Mouse (Mus musculus) C2C12 (cell line): Measurements from ENCODE around the gene Fbxo46. TPM values are rescaled to one million over a fixed set of nuclear protein-coding genes. Genes with fewer than 3 reads are reported as not detected.

Experiments
- H3K27me3 ChIP-seq: one replicate; pipeline ENCODE4 v1.6.1; 2011; ENCODE audit not compliant: control insufficient read depth, insufficient read depth, insufficient read length
- H3K36me3 ChIP-seq: one replicate; pipeline ENCODE4 v1.6.1; 2011; ENCODE audit not compliant: control insufficient read depth, insufficient read depth
- H3K4me3 ChIP-seq: one replicate; pipeline ENCODE4 v1.5.1; 2011; ENCODE audit warnings: mild to moderate bottlenecking, control low read depth; ENCODE audit not compliant: poor library complexity, insufficient read depth, severe bottlenecking
- H3K79me2 ChIP-seq: one replicate; pipeline ENCODE4 v1.6.1; 2011; ENCODE audit not compliant: control insufficient read depth, insufficient read depth
- H3K79me3 ChIP-seq: one replicate; pipeline ENCODE4 v1.6.1; 2011; ENCODE audit warnings: low read depth, control low read depth
- H3ac ChIP-seq: one replicate; pipeline ENCODE3; 2011; ENCODE audit warnings: low read depth; ENCODE audit not compliant: control insufficient read depth, insufficient read length
- CEBPB ChIP-seq: IDR thresholded peaks from one replicate; pipeline ENCODE4 v1.6.1; 2011; ENCODE audit warnings: low read depth, mild to moderate bottlenecking, control low read depth, moderate library complexity
- CTCF ChIP-seq: IDR thresholded peaks from one replicate; pipeline ENCODE4 v1.5.1; 2011; ENCODE audit not compliant: control insufficient read depth, insufficient read depth, insufficient read length
- FOSL1 ChIP-seq: IDR thresholded peaks from one replicate; pipeline ENCODE4 v1.8.0; 2011; ENCODE audit warnings: mild to moderate bottlenecking, low read length; ENCODE audit not compliant: poor library complexity, insufficient read depth, severe bottlenecking
- MAX ChIP-seq: IDR thresholded peaks from one replicate; pipeline ENCODE4 v1.6.1; 2011; ENCODE audit warnings: mild to moderate bottlenecking, control low read depth
- MYOD1 ChIP-seq: IDR thresholded peaks from one replicate; pipeline ENCODE4 v1.6.1; 2011; ENCODE audit warnings: low read depth; ENCODE audit not compliant: control insufficient read depth, insufficient read length
- MYOG ChIP-seq: IDR thresholded peaks from one replicate; pipeline ENCODE4 v1.6.1; 2011; ENCODE audit not compliant: control insufficient read depth, insufficient read length; ENCODE audit errors: extremely low read depth
- USF1 ChIP-seq: IDR thresholded peaks from one replicate; pipeline ENCODE4 v1.6.1; 2011; ENCODE audit warnings: low read depth, mild to moderate bottlenecking, control low read depth, moderate library complexity
- polyA plus RNA-seq: library from polyadenylated mRNA; unstranded; fragments of >200 nt; fragmentation: generic; extraction: Trizol; gene quantifications from one replicate; pipeline ENCODE4 v1.2.1, GENCODE M21; 2012; ENCODE audit warnings: missing spikeins

Gene Fbxo46
- polyA plus RNA-seq, 1 experiment = 7.4 TPM

DNA sequence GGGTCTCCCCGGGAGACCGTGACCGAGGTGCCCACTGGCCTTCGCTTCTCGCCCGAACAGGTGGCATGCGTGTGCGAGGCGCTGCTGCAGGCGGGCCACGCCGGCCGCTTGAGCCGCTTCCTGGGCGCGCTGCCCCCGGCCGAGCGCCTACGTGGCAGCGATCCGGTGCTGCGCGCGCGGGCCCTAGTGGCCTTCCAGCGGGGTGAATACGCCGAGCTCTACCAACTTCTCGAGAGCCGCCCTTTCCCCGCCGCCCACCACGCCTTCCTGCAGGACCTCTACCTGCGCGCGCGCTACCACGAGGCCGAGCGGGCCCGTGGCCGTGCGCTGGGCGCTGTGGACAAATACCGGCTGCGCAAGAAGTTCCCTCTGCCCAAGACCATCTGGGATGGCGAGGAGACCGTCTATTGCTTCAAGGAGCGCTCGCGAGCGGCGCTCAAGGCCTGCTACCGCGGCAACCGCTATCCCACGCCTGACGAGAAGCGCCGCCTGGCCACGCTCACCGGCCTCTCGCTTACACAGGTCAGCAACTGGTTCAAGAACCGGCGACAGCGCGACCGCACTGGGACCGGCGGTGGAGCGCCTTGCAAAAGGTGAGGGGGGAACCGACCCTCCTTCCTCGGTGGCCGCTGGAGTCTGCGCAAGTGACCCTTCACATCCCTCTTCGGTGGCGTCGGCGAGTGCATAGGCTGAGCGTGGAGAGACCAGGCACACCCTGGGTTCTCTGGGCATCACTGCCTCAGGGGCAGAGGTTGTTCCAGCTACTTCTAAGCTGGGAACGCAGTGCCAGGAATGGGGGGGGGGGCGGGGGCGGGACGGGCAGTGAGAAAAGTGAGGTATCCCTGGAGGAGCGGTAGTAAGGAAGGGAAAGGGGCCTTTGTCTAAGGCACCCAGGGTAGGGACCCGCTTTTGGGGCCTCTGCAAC lies 24.6 kb upstream of the Fbxo46 start:
- Histone ChIP-seq H3K36me3 (peaks cover 15% of the 10 kb centered on the region), H3K79me2 (no peaks in the 10 kb centered on the region), H3K27me3 (no peaks in the 10 kb centered on the region), H3ac (peak overlapping the region; percentile 80), H3K79me3 (no peaks in the 10 kb centered on the region), H3K4me3 (peak overlapping the region; percentile 29)
- TF ChIP-seq MAX (no peak), CTCF (no peak), FOSL1 (no peak), MYOG (no peak), CEBPB (no peak), USF1 (no peak), MYOD1 (no peak)

DNA sequence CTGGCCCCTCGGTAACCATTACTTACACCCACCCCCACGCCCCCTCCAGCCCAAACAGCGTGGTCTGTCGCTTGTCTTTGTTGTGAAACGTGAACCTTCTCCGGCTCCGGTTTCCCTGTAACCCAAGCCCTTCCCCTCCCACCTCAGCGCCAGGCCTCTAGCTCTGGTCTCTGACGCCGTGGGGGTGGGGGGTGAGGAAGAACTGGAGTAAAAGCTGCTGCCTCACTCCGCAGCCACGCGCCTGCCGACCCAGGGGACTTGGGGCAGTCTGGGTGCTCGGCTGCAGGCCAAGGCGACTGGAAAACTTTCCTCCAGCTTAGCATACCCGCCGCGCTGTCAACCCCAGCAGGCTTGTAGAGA lies 23.9 kb upstream of the Fbxo46 start:
- Histone ChIP-seq H3K79me2 (no peaks in the 10 kb centered on the region), H3K27me3 (no peaks in the 10 kb centered on the region), H3K79me3 (no peaks in the 10 kb centered on the region), H3K4me3 (peak overlapping the region; percentile 29), H3ac (no peak overlapping the region), H3K36me3 (peaks cover 9% of the 10 kb centered on the region)
- TF ChIP-seq MYOG (no peak), MAX (peak; percentile 73)

DNA sequence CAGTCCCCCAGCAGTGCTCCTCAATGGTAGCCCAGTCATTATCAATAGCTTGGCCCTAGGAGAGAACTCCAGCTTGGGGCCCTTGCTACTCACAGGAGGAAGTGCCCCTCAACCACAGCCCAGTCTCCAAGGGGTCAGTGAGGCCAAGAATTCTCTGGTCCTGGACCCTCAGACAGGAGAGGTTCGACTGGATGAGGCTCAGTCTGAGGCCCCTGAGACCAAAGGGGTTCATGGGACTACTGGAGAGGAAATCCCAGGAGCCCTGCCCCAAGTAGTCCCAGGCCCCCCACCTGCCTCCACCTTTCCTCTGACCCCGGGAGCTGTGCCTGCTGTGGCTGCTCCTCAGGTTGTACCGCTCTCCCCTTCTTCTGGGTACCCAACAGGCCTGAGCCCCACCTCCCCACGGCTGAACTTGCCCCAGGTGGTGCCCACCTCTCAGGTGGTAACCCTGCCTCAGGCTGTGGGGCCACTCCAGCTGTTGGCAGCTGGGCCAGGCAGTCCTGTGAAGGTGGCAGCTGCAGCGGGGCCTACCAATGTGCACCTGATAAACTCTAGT lies 23.2 kb upstream of the Fbxo46 start:
- H3K4me3 ChIP-seq = no peak overlapping the region
- peaks cover 5% of the 10 kb centered on the region for H3K36me3 ChIP-seq
- TF ChIP-seq MYOD1 (no peak), MAX (no peak), CTCF (no peak), MYOG (no peak), CEBPB (no peak), FOSL1 (no peak), USF1 (no peak)
- no peak overlapping the region for H3ac ChIP-seq
- no peaks in the 10 kb centered on the region for H3K79me2 ChIP-seq
- H3K79me3 ChIP-seq = no peaks in the 10 kb centered on the region
- no peaks in the 10 kb centered on the region for H3K27me3 ChIP-seq

DNA sequence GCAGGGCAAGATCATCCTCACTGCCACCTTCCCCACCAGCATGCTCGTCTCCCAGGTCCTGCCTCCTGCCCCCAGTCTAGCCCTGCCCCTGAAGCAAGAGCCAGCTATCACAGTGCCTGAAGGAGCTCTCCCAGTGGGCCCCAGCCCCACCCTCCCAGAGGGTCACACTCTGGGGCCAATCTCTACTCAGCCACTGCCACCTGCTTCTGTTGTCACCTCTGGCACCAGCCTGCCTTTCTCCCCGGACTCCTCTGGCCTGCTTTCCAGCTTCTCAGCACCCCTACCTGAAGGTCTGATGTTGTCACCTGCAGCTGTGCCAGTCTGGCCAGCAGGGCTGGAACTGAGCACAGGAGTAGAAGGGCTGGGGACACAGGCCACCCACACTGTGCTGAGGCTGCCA lies 22.4 kb upstream of the Fbxo46 start:
- H3K27me3 ChIP-seq = no peaks in the 10 kb centered on the region
- H3K79me2 ChIP-seq = no peaks in the 10 kb centered on the region
- no peaks in the 10 kb centered on the region for H3K79me3 ChIP-seq
- TF ChIP-seq FOSL1 = no peak
- no peak for TF ChIP-seq USF1
- no peak overlapping the region for H3ac ChIP-seq
- no peak overlapping the region for H3K4me3 ChIP-seq
- H3K36me3 ChIP-seq = peaks cover 5% of the 10 kb centered on the region

DNA sequence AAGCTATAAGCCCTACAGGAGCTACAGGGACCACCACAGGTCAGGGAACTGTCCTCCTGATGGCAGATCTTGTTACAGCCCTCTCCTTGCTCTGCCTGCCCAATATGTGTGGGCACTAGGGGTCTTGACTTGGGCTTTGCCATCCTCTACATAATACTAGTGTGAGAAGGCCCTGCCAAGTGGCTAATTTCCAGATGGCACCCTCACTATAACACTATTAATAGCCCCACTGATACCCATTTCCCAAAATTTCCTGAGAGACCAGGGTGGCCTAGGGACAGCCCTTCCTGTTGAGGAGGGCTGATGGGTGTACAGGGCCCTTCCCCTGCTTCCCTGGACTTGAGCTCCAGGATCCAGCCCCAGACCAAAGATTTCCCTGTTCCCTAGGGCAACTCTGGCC lies 21.8 kb upstream of the Fbxo46 start:
- H3K79me3 ChIP-seq = no peaks in the 10 kb centered on the region
- no peaks in the 10 kb centered on the region for H3K27me3 ChIP-seq
- H3K4me3 ChIP-seq = no peak overlapping the region
- no peak overlapping the region for H3ac ChIP-seq
- no peaks in the 10 kb centered on the region for H3K79me2 ChIP-seq
- TF ChIP-seq MAX (no peak), MYOG (no peak), CTCF (no peak), FOSL1 (no peak), USF1 (no peak), MYOD1 (no peak), CEBPB (no peak)
- peaks cover 5% of the 10 kb centered on the region for H3K36me3 ChIP-seq

DNA sequence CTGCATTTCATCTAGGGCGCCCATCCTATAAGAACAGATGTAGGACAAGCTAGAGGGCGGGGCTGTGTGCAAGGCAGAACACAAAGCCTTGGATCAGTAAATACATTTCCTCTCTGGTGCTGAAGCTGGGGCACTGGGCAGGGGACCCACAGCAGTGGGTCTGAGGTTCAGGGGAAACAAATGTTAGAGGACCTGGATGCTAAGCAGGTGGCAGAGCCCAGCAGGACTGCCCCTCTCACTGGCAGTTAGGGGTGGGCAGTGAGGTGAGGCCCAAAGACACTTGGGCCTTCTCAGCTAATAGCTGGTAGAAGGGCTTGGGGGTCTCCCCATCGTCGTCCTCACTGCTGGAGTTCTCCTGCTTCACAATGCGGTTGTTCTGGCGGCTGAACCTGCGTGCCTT lies 20.8 kb upstream of the Fbxo46 start:
- TF ChIP-seq CTCF (no peak), MYOG (no peak)
- Histone ChIP-seq H3K36me3 (no peaks in the 10 kb centered on the region), H3ac (no peak overlapping the region), H3K79me3 (no peaks in the 10 kb centered on the region), H3K79me2 (no peaks in the 10 kb centered on the region), H3K4me3 (no peak overlapping the region), H3K27me3 (no peaks in the 10 kb centered on the region)
